21 mouse cellular contexts compared by ENCODE assay signal in genomic region chr5:54211457-54211856, GRCm38 (mm10).
DNase-seq lines count a peak whose midpoint lies in the region; ATAC-seq lines count a peak whose summit lies in the region.
"Had no signal": no experiment of that assay in that cellular context is flagged by ENCODE, and none has a peak within 500 bp of the region (broad histone marks: within the 10 kb centered on the region; RNA-seq: fewer than 3 reads in every experiment).

No protein-coding gene starts in this region.

- H3K36me3 ChIP-seq in midbrain, embryonic 11.5 days (ENCODE audit: control insufficient read depth, insufficient read depth, low read length) = no peaks in the 10 kb centered on the region
- H3K36me3 ChIP-seq in midbrain, embryonic 15.5 days (replicated peaks) = no peaks in the 10 kb centered on the region
- no peaks in the 10 kb centered on the region for H3K36me3 ChIP-seq in forebrain, embryonic 14.5 days (ENCODE audit: control insufficient read depth, insufficient read depth, low read length)
- H3K36me3 ChIP-seq: embryonic facial prominence, embryonic 13.5 days; embryonic facial prominence, embryonic 15.5 days; forebrain, embryonic 10.5 days; forebrain, embryonic 12.5 days; forebrain, embryonic 15.5 days had no signal

- no peaks in the 10 kb centered on the region for H3K27me3 ChIP-seq in midbrain, embryonic 11.5 days (ENCODE audit: control insufficient read depth, insufficient read depth, low read length)
- H3K27me3 ChIP-seq in midbrain, embryonic 15.5 days (replicated peaks) = no peaks in the 10 kb centered on the region
- no peaks in the 10 kb centered on the region for H3K27me3 ChIP-seq in forebrain, embryonic 14.5 days (replicated peaks; ENCODE audit: control insufficient read depth, insufficient read depth, low read length)
- H3K27me3 ChIP-seq: embryonic facial prominence, embryonic 13.5 days; embryonic facial prominence, embryonic 15.5 days; forebrain, embryonic 12.5 days; forebrain, embryonic 15.5 days had no signal

- H3K9me3 ChIP-seq in midbrain, embryonic 11.5 days (ENCODE audit: control insufficient read depth, low read length) = no peaks in the 10 kb centered on the region
- no peaks in the 10 kb centered on the region for H3K9me3 ChIP-seq in midbrain, embryonic 15.5 days
- H3K9me3 ChIP-seq in forebrain, embryonic 14.5 days (replicated peaks; ENCODE audit: control insufficient read depth, low read length) = no peaks in the 10 kb centered on the region
- H3K9me3 ChIP-seq: embryonic facial prominence, embryonic 13.5 days; embryonic facial prominence, embryonic 15.5 days; forebrain, embryonic 10.5 days; forebrain, embryonic 12.5 days; forebrain, embryonic 15.5 days had no signal

- no peak overlapping the region for H3K27ac ChIP-seq in midbrain, embryonic 11.5 days (ENCODE audit: low read depth, low read length)
- H3K27ac ChIP-seq in midbrain, embryonic 15.5 days = no peak overlapping the region
- no peak overlapping the region for H3K27ac ChIP-seq in forebrain, embryonic 14.5 days (ENCODE audit: low read depth, low read length)
- H3K27ac ChIP-seq: embryonic facial prominence, embryonic 13.5 days; embryonic facial prominence, embryonic 15.5 days; forebrain, embryonic 10.5 days; forebrain, embryonic 12.5 days; forebrain, embryonic 15.5 days had no signal

- no peaks in the 10 kb centered on the region for H3K4me1 ChIP-seq in midbrain, embryonic 11.5 days (ENCODE audit: control insufficient read depth, insufficient read depth, low read length)
- no peaks in the 10 kb centered on the region for H3K4me1 ChIP-seq in midbrain, embryonic 15.5 days
- H3K4me1 ChIP-seq in forebrain, embryonic 14.5 days (ENCODE audit: control insufficient read depth, insufficient read depth, low read length) = no peaks in the 10 kb centered on the region
- H3K4me1 ChIP-seq: embryonic facial prominence, embryonic 13.5 days; embryonic facial prominence, embryonic 15.5 days; forebrain, embryonic 12.5 days; forebrain, embryonic 15.5 days had no signal

- H3K4me3 ChIP-seq in midbrain, embryonic 11.5 days (ENCODE audit: low read depth, low read length) = no peak overlapping the region
- no peak overlapping the region for H3K4me3 ChIP-seq in midbrain, embryonic 15.5 days
- no peak overlapping the region for H3K4me3 ChIP-seq in forebrain, embryonic 14.5 days (ENCODE audit: low read depth, low read length)
- H3K4me3 ChIP-seq: embryonic facial prominence, embryonic 13.5 days; embryonic facial prominence, embryonic 15.5 days; erythroblast, embryonic 14.5 days; forebrain, embryonic 10.5 days; forebrain, embryonic 12.5 days; forebrain, embryonic 15.5 days had no signal

- DNase-seq in cerebellum, adult 11-12 months = peak; percentile 4
- no peak for DNase-seq in cerebellum, postnatal 25 days
- peak; percentile 59 for DNase-seq in midbrain, embryonic 11.5 days (ENCODE audit: low spot score, missing footprints)
- peak; percentile 27 for DNase-seq in retina, embryonic 14.5 days (ENCODE audit: low spot score)
- DNase-seq in retina, postnatal 1 day = peak; percentile 18
- DNase-seq in forebrain, embryonic 14.5 days (ENCODE audit: low spot score) = no peak
- DNase-seq: adrenal gland, adult 2 months; adrenal gland, postnatal 10 days; adrenal gland, postnatal 25 days; cerebellum, adult 18-20 months; cerebellum, adult 8-10 months; cerebellum, adult 9-11 months; cerebellum, postnatal 36 days; forebrain, postnatal 0 days had no signal

- no peak overlapping the region for H3K9ac ChIP-seq in midbrain, embryonic 11.5 days (ENCODE audit: low read length)
- no peak overlapping the region for H3K9ac ChIP-seq in midbrain, embryonic 15.5 days
- no peak overlapping the region for H3K9ac ChIP-seq in forebrain, embryonic 14.5 days (ENCODE audit: low read length)
- H3K9ac ChIP-seq: embryonic facial prominence, embryonic 13.5 days; embryonic facial prominence, embryonic 15.5 days; forebrain, embryonic 12.5 days; forebrain, embryonic 15.5 days; forebrain, postnatal 0 days had no signal

- no peak overlapping the region for H3K4me2 ChIP-seq in midbrain, embryonic 11.5 days
- no peak overlapping the region for H3K4me2 ChIP-seq in midbrain, embryonic 15.5 days
- H3K4me2 ChIP-seq in forebrain, embryonic 14.5 days (ENCODE audit: low read length) = no peak overlapping the region
- H3K4me2 ChIP-seq: embryonic facial prominence, embryonic 13.5 days; embryonic facial prominence, embryonic 15.5 days; forebrain, embryonic 12.5 days; forebrain, embryonic 15.5 days had no signal

- ATAC-seq in midbrain, embryonic 11.5 days (ENCODE audit: low FRiP score) = no peak
- ATAC-seq in midbrain, embryonic 15.5 days (replicated peaks) = no peak
- no peak for ATAC-seq in forebrain, embryonic 14.5 days
- ATAC-seq: forebrain, embryonic 15.5 days; forebrain, postnatal 0 days had no signal

Comparison
In these comparisons a context has a peak if more than half of its experiments do, and no peak if none do; other contexts are left out.
1. DNase-seq: peak in cerebellum, adult 11-12 months (single experiment), midbrain, embryonic 11.5 days (single experiment), retina, embryonic 14.5 days (single experiment) and retina, postnatal 1 day (single experiment); none in cerebellum, postnatal 25 days (0 of 2) and forebrain, embryonic 14.5 days (single experiment).